Mouse (Mus musculus) cerebellum, postnatal 4 days (tissue): ENCODE measurements around the gene Tpcn2.

ENCODE experiments used
- DNase-seq, 2 experiments: peaks; one replicate each; pipeline ENCODE4 v3.0.0; 2022; ENCODE audit warnings: low spot score in 2 of 2, mixed read lengths in 1 of 2

The Tpcn2 gene

DNA sequence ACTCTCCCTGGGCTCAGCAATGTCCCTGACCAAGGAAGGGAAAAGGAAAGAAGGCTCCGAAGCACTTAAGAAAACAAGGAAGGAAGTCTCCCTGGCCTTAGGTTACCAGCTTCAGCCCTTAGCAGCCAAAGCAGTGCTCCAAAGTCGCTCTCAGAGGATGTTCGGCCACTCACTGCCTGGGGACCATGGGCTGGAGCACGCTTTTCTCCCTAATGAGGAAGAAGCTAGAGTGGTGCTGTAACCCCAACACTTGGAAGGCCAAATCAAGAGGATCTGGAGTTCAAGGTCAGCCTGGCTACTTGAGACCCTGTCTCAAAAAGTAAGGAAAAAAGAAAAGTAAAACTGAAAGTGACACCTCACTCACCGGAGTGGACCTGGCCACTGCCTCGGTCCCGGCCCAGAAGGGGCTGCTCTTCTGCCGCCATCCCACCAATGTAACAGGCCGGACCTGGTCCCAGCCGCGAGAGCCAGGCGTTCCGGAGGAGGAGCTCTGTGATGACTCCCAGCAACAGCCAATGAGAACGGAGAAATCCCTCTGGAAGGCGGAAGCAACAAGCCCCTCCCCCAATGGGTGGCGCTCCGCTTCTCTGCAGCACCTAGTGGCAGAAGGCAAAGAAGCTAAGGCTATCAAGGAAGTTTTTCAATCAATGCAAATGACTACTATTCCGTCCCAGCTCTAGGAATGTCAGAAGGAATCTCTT lies at the start of gene Tpcn2:
Tpcn2 (minus strand) TSS at position 525 of the 701 bp plus-strand sequence.
- DNase-seq = peak; percentile 77 to 88

DNA sequence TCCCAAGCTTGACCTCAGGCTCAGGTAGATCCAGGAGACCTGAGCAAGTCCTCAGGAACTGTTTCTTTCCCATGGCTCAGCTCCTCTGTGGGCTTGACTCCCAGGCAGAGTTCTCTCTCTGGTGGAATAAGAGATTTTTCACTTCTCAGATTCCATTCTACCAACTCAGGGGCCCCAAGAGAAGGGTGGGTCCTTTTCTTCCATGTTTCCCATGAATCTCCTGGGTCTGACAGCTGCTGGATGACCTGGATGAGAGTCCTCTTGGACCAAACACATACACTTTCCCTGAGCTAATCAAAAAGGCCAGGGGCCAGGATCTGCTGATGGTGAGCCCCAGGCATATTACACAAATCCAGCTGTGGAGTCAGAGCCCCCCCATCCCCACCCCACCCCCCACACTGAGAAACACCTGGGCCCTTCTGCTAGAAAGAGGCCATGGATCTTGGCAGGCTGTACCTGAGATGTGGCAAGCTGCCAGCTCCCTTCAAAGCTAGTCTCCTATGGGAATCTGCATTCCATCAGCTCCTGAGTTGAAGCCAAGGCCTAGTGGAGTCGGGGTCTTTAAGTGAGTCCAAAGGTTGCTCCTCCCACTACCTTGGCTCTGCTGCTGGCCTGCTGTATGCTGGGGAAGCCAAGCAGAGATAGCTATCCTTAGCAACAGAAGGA lies 48.7 kb upstream of the Tpcn2 start:
- DNase-seq = no peak

- no peak for DNase-seq
Measured at GRCm38 (mm10) chr7:145330641-145331040, 46.8 kb upstream of the Tpcn2 start.

- DNase-seq = no peak
Measured at GRCm38 (mm10) chr7:145329982-145330381, 46.2 kb upstream of the Tpcn2 start.

DNA sequence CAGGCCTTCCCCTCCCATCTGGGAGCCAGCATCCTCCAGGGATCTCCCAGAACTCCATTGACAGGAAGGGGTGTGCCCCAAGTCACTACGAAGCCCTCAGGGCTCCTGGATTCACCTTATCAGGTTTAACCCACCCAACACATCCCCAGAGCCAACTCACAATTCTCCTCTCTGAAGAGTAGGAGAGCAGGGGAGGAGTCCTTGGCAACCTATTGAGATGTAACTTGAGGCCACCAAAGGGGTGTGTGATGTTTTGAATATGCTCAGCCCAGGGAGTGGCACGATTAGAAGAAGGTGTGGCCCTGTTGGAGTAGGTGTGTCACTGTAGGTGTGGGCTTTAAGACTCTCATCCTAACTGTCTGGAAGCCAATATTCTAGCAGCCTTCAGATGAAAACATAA lies 41.9 kb upstream of the Tpcn2 start:
- DNase-seq = no peak

GRCm38 (mm10) chr7:145323607-145324006 lies 39.8 kb upstream of the Tpcn2 start:
- DNase-seq = no peak

GRCm38 (mm10) chr7:145319481-145319880 lies 35.7 kb upstream of the Tpcn2 start:
- no peak for DNase-seq

DNA sequence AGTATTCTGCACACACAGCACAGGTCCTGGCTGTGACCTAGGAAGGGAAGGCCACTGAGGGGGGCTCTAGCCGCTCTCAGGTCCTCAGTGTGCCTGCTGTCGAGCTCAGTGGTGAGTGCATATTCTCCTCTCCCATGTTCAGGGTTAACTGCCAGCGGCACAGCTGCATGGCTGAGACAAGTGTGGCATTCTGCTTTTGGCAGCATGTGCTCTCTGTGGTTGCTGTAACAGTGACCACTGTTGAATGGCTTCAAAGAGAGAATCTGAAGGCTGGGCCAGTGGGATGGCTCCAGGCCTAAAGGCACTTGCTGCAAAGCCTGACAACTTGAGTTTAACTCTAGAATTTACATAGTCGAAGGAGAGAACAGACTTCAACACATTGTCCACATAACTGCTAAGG lies 33.7 kb upstream of the Tpcn2 start:
- DNase-seq = no peak

DNA sequence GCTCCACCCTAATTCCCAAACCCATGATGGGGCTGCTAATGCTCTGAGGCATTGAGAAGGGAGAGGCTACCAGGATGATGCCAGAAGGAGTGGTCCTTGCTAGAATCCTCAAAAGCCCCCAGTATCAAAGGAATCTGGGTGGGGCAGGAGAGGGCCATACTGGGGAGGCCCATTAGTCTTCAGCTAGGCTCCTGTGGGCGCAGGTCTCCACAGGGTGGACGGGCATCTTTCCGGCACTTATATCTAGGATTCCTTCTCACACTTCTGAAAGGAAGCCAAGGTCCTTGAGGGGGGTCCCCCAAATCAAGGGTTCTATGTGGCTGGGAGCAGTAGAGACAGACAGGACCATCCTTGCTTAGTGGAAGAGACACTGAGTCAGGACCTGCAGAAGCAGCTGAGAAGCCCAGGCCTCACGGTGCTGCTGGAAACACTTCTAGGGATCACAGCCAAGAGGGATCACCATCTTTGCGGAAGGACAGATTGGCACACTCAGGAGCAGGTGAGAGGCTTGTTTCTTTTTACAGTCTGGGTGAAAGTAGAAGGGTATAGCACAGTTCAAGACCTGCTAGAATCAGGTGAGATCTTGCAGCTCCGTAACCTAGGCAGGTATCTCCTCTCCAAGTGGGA lies 31.1 kb upstream of the Tpcn2 start, which contains the start of gene Mrgprd:
Mrgprd (plus strand) TSS at position 51 of the 627 bp plus-strand sequence.
- DNase-seq = no peak

GRCm38 (mm10) chr7:145312137-145312536 lies 28.3 kb upstream of the Tpcn2 start:
- no peak for DNase-seq

- no peak for DNase-seq
Measured at GRCm38 (mm10) chr7:145310526-145310925, 26.7 kb upstream of the Tpcn2 start.

GRCm38 (mm10) chr7:145309877-145310276 lies 26.1 kb upstream of the Tpcn2 start:
- DNase-seq = no peak

DNA sequence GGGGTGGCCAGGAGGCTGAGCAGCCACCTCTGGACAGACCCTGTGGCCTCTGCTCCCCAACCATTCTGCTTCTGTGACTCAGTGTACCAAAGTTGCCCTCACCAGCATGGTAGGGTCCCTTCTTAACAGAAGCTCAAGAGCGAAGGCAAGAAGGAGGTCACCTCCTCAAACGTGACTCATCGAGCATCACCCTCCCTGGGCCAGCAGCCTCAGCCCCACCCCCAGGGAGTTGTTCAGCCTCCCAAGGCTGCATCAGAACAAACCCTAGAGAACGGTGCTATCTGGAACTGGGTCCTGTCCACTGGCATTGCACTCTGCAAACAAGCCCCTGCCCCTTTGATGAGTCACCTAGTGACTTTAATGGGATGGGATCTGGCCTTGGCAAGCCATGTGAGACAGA lies 25.1 kb upstream of the Tpcn2 start:
- DNase-seq = no peak

GRCm38 (mm10) chr7:145308061-145308675 lies 24.4 kb upstream of the Tpcn2 start:
- no peak for DNase-seq

DNA sequence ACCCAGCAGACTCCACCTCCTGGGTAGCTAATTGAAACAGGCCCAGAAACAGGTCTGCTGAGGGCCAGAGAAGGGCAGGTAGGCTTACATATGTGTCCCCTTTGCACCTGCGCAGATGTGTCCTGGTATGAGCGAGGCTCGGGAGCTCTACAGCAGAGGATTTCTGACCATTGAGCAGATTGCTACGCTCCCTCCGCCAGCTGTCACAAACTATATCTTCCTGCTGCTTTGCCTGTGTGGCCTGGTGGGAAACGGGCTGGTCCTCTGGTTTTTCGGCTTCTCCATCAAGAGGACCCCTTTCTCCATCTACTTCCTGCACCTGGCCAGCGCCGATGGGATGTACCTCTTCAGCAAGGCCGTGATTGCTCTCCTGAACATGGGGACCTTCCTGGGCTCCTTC lies 23.8 kb upstream of the Tpcn2 start:
- DNase-seq = no peak

DNA sequence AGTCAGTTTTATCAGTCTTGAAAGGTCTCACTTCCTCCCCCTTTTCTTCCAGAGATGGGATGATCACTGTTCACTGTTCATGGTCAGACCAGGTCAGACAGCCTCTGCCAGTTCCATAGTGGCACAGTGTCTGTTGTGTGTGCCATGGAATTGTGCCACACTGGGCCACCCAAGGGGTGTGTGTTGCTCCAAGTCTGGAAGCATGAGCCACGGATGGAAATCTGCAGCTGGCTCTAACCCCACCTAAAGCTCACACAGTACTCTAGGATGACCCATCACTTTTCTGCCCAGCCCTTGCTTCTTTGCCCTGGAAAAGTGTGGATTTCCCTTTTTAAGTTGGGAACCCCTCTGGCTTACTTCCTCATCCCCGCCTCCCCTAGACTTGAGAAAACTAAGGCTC lies 20.3 kb upstream of the Tpcn2 start:
- no peak for DNase-seq

DNA sequence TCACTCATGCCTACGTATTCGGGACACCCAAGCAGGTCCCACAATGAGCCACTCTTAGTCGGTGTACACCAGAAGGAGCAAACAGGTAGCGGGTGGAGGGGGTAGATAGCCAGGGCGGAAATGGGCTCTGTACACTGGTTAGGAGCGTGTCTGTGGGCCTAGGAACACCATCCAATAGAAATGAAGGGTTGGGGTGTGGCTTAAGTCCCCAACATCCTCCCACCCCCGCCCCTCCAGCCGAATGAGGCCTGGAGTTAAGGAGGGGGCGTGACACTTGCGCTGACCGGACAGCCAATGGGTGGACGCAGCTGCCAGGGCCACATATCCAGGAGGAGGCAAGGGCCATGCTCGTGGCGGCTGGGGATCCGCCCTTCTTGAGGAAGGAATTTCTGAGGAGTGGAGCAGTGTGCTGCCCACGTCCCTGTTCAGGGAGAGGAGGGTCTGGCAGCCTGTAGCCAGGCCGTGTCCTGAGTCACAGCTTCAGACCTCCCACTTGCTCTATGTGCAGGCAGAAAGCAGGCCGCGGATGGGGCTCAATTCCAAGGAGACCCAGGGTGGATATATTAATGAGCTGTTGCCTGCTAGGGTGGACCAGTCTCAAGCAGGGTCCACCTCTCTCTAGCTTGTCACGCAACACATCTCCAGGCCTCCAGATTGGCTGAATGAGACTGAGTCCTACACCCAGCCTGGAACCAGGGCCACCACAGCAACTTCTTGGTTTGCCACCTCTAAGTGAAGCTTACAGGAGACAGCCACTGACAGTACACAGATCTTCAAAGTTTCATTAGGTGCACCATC lies 18.9 kb upstream of the Tpcn2 start:
- DNase-seq = no peak

DNA sequence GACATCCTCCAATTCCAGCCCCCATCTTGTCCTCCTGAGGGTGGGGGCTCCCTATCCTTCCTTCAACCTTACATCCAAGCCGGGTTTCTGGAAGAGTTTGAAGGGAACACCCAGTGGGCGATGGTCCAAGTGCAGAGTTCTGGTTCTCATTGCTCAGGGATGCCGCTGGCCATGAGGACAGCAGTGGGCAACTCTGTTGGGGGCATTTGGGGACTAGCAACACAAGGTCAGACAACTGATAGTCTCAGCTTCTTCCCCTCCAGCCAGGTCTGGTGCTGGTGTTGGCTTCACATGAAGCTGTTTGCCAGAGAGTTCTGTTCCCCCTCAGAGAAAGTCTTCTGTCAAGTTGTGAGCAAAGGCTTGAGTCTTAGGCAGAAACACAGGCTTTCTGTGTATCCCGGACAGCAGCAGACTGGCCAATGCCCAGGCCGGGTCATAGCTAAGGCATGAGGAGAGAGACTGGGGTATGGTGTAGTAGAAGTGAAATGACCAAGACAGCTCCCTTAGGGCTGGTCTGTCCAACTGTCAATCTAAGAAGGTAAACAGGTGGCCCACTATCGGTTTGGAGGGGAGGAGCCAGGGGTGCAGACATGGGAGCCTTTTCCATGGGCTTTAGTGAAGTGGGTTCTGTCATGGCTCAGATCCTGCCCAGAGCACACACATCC lies 17.7 kb upstream of the Tpcn2 start:
- DNase-seq = no peak

- no peak for DNase-seq
Measured at GRCm38 (mm10) chr7:145301008-145301340, 17.2 kb upstream of the Tpcn2 start.

DNA sequence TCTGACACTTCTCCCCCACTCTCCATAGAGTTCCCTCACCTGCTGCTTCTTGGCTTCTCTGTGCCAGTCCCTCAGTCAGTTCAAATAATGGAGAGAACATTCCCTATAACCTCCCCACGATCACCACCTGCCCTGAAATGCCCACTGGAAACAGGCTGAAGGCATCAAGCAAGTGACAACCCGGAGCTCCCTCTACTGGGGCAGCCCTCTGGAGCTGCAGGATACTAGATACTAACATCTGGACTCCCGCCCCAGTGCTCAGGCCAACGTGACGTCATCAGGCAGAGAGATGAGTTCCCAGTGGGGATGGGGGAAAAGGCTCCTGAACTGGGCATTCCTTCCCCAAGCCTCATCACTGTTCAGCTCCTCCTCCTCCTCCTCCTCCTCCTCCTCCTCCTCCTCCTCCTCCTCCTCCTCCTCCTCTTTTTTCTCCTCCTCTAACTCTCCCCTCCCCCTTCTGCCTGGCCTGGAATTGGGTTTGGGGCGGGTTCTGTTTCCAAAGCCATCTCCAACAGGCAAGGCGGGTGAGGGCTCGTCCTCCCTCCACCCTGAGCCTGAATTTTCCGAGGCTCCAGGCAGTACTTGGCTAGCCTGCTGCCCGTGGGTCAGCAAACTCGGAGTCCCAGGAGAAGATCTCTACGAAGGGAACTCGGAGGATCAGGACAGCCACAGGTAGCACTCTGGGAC lies 16.7 kb upstream of the Tpcn2 start, which contains the start of gene Mrgprf:
Mrgprf (plus strand) TSS at position 508 of the 687 bp plus-strand sequence.
- DNase-seq = no peak
